Comparison of ENCODE assay signal across 23 mouse cellular contexts in the genomic region with DNA sequence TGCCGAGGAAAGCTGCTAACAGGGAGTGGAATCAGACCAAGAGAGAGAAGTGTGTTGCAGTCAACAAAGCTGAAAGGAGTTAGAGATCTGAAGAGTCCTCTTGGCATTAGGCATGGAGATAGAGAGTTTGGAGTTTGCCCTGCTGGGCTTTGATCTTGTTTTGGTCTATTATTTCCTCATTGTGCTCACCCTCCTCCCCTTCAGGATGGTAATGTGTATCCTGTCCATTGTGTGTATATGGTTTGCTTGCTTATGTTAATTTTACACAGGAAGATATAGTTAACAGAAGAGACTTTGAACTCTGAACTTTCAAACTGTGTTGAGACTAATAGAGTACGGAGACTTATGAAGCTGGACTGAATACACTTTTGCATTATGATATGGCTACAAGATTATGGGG. TPM values are rescaled to one million over a fixed set of nuclear protein-coding genes. Genes with fewer than 3 reads are reported as not detected.
DNase-seq lines count a peak whose midpoint lies in the region; ATAC-seq and TF ChIP-seq lines count a peak whose summit lies in the region.
"Had no signal": no experiment of that assay in that cellular context is flagged by ENCODE, and none has a peak within 500 bp of the region (broad histone marks: within the 10 kb centered on the region; RNA-seq: fewer than 3 reads in every experiment).

No protein-coding gene starts in this region.

- 33% methylated on average over 2 of the region's 2 CpGs for WGBS in liver, adult 2 months
- 66% methylated on average over 2 of the region's 2 CpGs for WGBS in liver, embryonic 12.5 days (ENCODE audit: insufficient replicate concordance)
- 43% methylated on average over 2 of the region's 2 CpGs for WGBS in lung, postnatal 0 days
- 24% methylated on average over 2 of the region's 2 CpGs for WGBS in large intestine, adult 2 months

- DNase-seq in liver, adult 2 months (ENCODE audit: extremely low read depth, low read depth, low spot score) = peak; percentile 70
- no peak for DNase-seq in lung, postnatal 0 days (ENCODE audit: low spot score)
- DNase-seq in lung, postnatal 14 days = no peak
- peak; percentile 53 for DNase-seq in large intestine, adult 2 months (ENCODE audit: low read depth, low spot score)
- DNase-seq in layer of hippocampus, adult 2 months (ENCODE audit: low spot score in 2 of 2) = no peak
- no peak for DNase-seq in gastrocnemius, postnatal 25 days
- DNase-seq: adrenal gland, adult 8-10 months; adrenal gland, postnatal 25 days; cerebellum, adult 11-12 months; cerebellum, adult 8-10 months; cerebellum, postnatal 10 days; cerebellum, postnatal 36 days; embryo, embryonic 11 days; gastrocnemius, postnatal 10 days had no signal

- H3K9me3 ChIP-seq in liver, embryonic 12.5 days (replicated peaks) = no peaks in the 10 kb centered on the region
- H3K9me3 ChIP-seq in lung, postnatal 0 days (ENCODE audit: low read length) = no peaks in the 10 kb centered on the region
- H3K9me3 ChIP-seq: embryonic facial prominence, embryonic 10.5 days; embryonic facial prominence, embryonic 13.5 days; forebrain, embryonic 12.5 days; hindbrain, embryonic 12.5 days had no signal

- peak; percentile 57 for TF ChIP-seq EP300 in lung, postnatal 0 days (IDR thresholded peaks at IDR 0.05)

- H3K27me3 ChIP-seq in liver, adult 2 months (ENCODE audit: control insufficient read depth, insufficient read depth, low read length) = no peaks in the 10 kb centered on the region
- H3K27me3 ChIP-seq in liver, embryonic 12.5 days (replicated peaks) = no peaks in the 10 kb centered on the region
- no peaks in the 10 kb centered on the region for H3K27me3 ChIP-seq in lung, postnatal 0 days (replicated peaks; ENCODE audit: insufficient read depth, low read length)
- H3K27me3 ChIP-seq: embryonic facial prominence, embryonic 13.5 days; forebrain, embryonic 12.5 days; hindbrain, embryonic 12.5 days had no signal

- H3K4me2 ChIP-seq in liver, embryonic 12.5 days = no peak overlapping the region
- H3K4me2 ChIP-seq in lung, postnatal 0 days (replicated peaks; ENCODE audit: low read depth, low read length) = no peak overlapping the region
- H3K4me2 ChIP-seq: embryonic facial prominence, embryonic 13.5 days; forebrain, embryonic 12.5 days; heart, embryonic 11.5 days; hindbrain, embryonic 12.5 days had no signal

- H3K79me2 ChIP-seq in liver, adult 2 months (ENCODE audit: control insufficient read depth, insufficient read depth, low read length) = no peaks in the 10 kb centered on the region

- ATAC-seq in liver, embryonic 12.5 days = no peak
- ATAC-seq in lung, postnatal 0 days = peak; percentile 52; the same call in 1 of the 2 replicates
- ATAC-seq: activated CD4-positive, CD25-positive, alpha-beta regulatory T cell, adult 4 months; forebrain, embryonic 16.5 days had no signal

- H3K27ac ChIP-seq in liver, adult 2 months (replicated peaks; ENCODE audit: insufficient read depth, low read depth, low read length) = peak overlapping the region; percentile 76
- H3K27ac ChIP-seq in liver, embryonic 12.5 days = no peak overlapping the region
- no peak overlapping the region for H3K27ac ChIP-seq in lung, postnatal 0 days (ENCODE audit: low read length)
- H3K27ac ChIP-seq in layer of hippocampus, adult 2 months = no peak overlapping the region
- H3K27ac ChIP-seq: embryonic facial prominence, embryonic 10.5 days; embryonic facial prominence, embryonic 13.5 days; forebrain, embryonic 12.5 days; hindbrain, embryonic 12.5 days had no signal

- H3K9ac ChIP-seq in liver, adult 2 months (ENCODE audit: low read depth, low read length) = no peak overlapping the region
- no peak overlapping the region for H3K9ac ChIP-seq in liver, embryonic 12.5 days
- H3K9ac ChIP-seq in lung, postnatal 0 days (replicated peaks; ENCODE audit: low read depth) = no peak overlapping the region
- H3K9ac ChIP-seq: embryonic facial prominence, embryonic 13.5 days; forebrain, embryonic 12.5 days; hindbrain, embryonic 12.5 days had no signal

- H3K4me1 ChIP-seq in liver, adult 2 months (ENCODE audit: control insufficient read depth, insufficient read depth, low read length) = peaks cover 14% of the 10 kb centered on the region
- no peaks in the 10 kb centered on the region for H3K4me1 ChIP-seq in liver, embryonic 12.5 days
- no peaks in the 10 kb centered on the region for H3K4me1 ChIP-seq in lung, postnatal 0 days (ENCODE audit: insufficient read depth, low read depth, low read length)
- H3K4me1 ChIP-seq: embryonic facial prominence, embryonic 10.5 days; embryonic facial prominence, embryonic 13.5 days; forebrain, embryonic 12.5 days; hindbrain, embryonic 12.5 days had no signal

- no peak overlapping the region for H3K4me3 ChIP-seq in liver, adult 2 months (ENCODE audit: insufficient read depth, low read depth, low read length)
- no peak overlapping the region for H3K4me3 ChIP-seq in liver, embryonic 12.5 days
- H3K4me3 ChIP-seq in lung, postnatal 0 days (ENCODE audit: low read depth, low read length) = no peak overlapping the region
- no peak overlapping the region for H3K4me3 ChIP-seq in layer of hippocampus, adult 2 months
- H3K4me3 ChIP-seq: embryonic facial prominence, embryonic 10.5 days; embryonic facial prominence, embryonic 13.5 days; erythroblast, embryonic 14.5 days; forebrain, embryonic 12.5 days; hindbrain, embryonic 12.5 days had no signal

- no peaks in the 10 kb centered on the region for H3K36me3 ChIP-seq in liver, adult 2 months (ENCODE audit: control insufficient read depth, insufficient read depth, low read length)
- no peaks in the 10 kb centered on the region for H3K36me3 ChIP-seq in liver, embryonic 12.5 days
- no peaks in the 10 kb centered on the region for H3K36me3 ChIP-seq in lung, postnatal 0 days (ENCODE audit: insufficient read depth, low read length)
- H3K36me3 ChIP-seq: embryonic facial prominence, embryonic 10.5 days; embryonic facial prominence, embryonic 13.5 days; forebrain, embryonic 12.5 days; hindbrain, embryonic 12.5 days had no signal

- no peak for TF ChIP-seq POLR2A in liver, adult 2 months (IDR thresholded peaks at IDR 0.05; ENCODE audit: extremely low read depth, insufficient read depth, low read length)

- no peak for TF ChIP-seq CTCF in liver, adult 2 months (IDR thresholded peaks at IDR 0.05; ENCODE audit: low read depth, low read length)
- no peak for TF ChIP-seq CTCF in lung, postnatal 0 days (IDR thresholded peaks at IDR 0.05)
- TF ChIP-seq CTCF in layer of hippocampus, adult 2 months (conservative IDR thresholded peaks at IDR 0.05) = no peak

RNA-seq across cellular contexts. Expression of a gene that starts 15.1 kb away (rescaled TPM):
- total RNA-seq in liver, adult 2 months (2014; rRNA removed) = 114 and 136 TPM in 2 replicates
- polyA plus RNA-seq in liver, adult 2 months (2012; rRNA removed) = 45.1 and 52.6 TPM in 2 replicates
- polyA plus RNA-seq in liver, embryonic 12.5 days (2016; fragmentation: Nextera tagmentation; extraction: Ambion mirVana) = 44.1 and 45.4 TPM in 2 replicates
- polyA plus RNA-seq in lung, postnatal 0 days (2015; fragmentation: Nextera tagmentation; extraction: Ambion mirVana) = 99.7 and 108 TPM in 2 replicates
- polyA plus RNA-seq in large intestine, adult 2 months (2012; rRNA removed) = 34.6 and 57.4 TPM in 2 replicates
- 10 to 100 TPM; 79.8 to 86.7 TPM for total RNA-seq in layer of hippocampus, adult 2 months (2021)
- total RNA-seq in gastrocnemius, postnatal 25 days (2021) = 10 to 100 TPM; 45.8 to 68.3 TPM

Comparison
In these comparisons a context has a peak if more than half of its experiments do, and no peak if none do; other contexts are left out.
1. DNase-seq: peak in liver, adult 2 months (single experiment) and large intestine, adult 2 months (single experiment); none in lung, postnatal 0 days (single experiment), lung, postnatal 14 days (single experiment), layer of hippocampus, adult 2 months (0 of 2) and gastrocnemius, postnatal 25 days (single experiment).